Mouse (Mus musculus) MEL (cell line): ENCODE measurements at regions not wholly inside any gene's neighbourhood (a gene's known extent, or its start where the extent isn't known, plus 50 kb on each side); places are given as distances from the start of the nearest gene placed in this dataset.

Experiments
- BHLHE40 ChIP-seq: IDR thresholded peaks from 2 replicates; pipeline ENCODE4 v1.6.1; 2012; ENCODE audit warnings: low read depth, mild to moderate bottlenecking, inconsistent platforms, low read length, improper control_type of control experiment, borderline replicate concordance
- CHD1 ChIP-seq: IDR thresholded peaks from 2 replicates; pipeline ENCODE4 v1.6.1; 2012; ENCODE audit warnings: low read depth, mild to moderate bottlenecking, inconsistent platforms, low read length, improper control_type of control experiment
- CTCF ChIP-seq, 3 experiments: IDR thresholded peaks in 2 of 3; conservative IDR thresholded peaks in 1 of 3; 2 replicates each; pipeline ENCODE4 v1.5.1; 2011 to 2012; ENCODE audit warnings: low read length in 3 of 3, low read depth in 2 of 3, mild to moderate bottlenecking in 2 of 3, improper control_type of control experiment in 1 of 3, inconsistent platforms in 1 of 3, mixed read lengths in 1 of 3, moderate library complexity in 1 of 3; ENCODE audit not compliant: control insufficient read depth in 1 of 3, insufficient read depth in 1 of 3, poor library complexity in 1 of 3, severe bottlenecking in 1 of 3
- E2F4 ChIP-seq: IDR thresholded peaks from 2 replicates; pipeline ENCODE4 v1.6.1; 2011; ENCODE audit warnings: low read depth, low read length, improper control_type of control experiment, borderline replicate concordance
- ELF1 ChIP-seq: IDR thresholded peaks from 2 replicates; pipeline ENCODE4 v1.6.1; 2014; ENCODE audit warnings: low read depth, mild to moderate bottlenecking, inconsistent platforms, low read length, improper control_type of control experiment, moderate library complexity
- EP300 ChIP-seq, 2 experiments: IDR thresholded peaks; 2 replicates each; pipeline ENCODE4 v1.6.1; 2011; ENCODE audit warnings: improper control_type of control experiment in 2 of 2, low read length in 2 of 2, low read depth in 1 of 2, mild to moderate bottlenecking in 1 of 2
- MYB ChIP-seq: IDR thresholded peaks from 2 replicates; pipeline ENCODE4 v1.6.1; 2011; ENCODE audit warnings: mild to moderate bottlenecking, low read depth, low read length, improper control_type of control experiment
- POLR2A ChIP-seq, 2 experiments: IDR thresholded peaks; 2 replicates each; pipeline ENCODE4 v1.6.1; 2011 to 2012; ENCODE audit warnings: low read length in 2 of 2, mild to moderate bottlenecking in 2 of 2, control low read depth in 1 of 2, improper control_type of control experiment in 1 of 2, low read depth in 1 of 2, moderate library complexity in 1 of 2; ENCODE audit not compliant: control insufficient read depth in 1 of 2, insufficient read depth in 1 of 2, poor library complexity in 1 of 2
- SIN3A ChIP-seq: IDR thresholded peaks from 2 replicates; pipeline ENCODE4 v1.6.1; 2012; ENCODE audit warnings: low read length, improper control_type of control experiment, inconsistent platforms
- ZC3H11A ChIP-seq: IDR thresholded peaks from 2 replicates; pipeline ENCODE4 v1.6.1; 2012; ENCODE audit warnings: low read depth, mild to moderate bottlenecking, inconsistent platforms, low read length, improper control_type of control experiment

DNA sequence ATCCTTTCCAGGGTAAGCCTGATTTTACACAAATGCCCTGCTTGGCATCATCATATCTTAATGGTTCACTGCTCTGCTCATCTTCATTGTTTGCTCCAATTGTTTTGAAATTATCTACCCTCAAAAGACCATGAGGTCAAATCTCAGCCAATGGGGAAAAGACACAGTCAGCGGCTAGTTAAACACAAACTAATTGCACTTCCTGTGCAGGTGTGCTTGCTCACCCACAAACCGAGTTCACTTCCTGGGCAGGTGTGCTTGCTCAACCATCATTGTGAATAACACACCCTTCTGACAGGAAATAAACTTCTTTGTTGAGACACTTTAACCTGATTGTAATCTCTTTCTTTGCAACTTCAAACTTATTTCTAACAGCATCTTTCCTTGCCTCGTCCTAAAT is 75.8 kb upstream of the Ngly1 start:
- TF ChIP-seq CTCF (IDR thresholded peaks at IDR 0.05 in 2 of 3, conservative IDR thresholded peaks at IDR 0.05 in 1 of 3; ENCODE audit: control insufficient read depth in 1 of 3, insufficient read depth in 1 of 3, low read depth in 2 of 3, low read length in 3 of 3, poor library complexity in 1 of 3, severe bottlenecking in 1 of 3) (no peak), BHLHE40 (no peak), CHD1 (no peak), POLR2A (IDR thresholded peaks at IDR 0.05; ENCODE audit: control insufficient read depth in 1 of 2, insufficient read depth in 1 of 2, low read depth in 1 of 2, low read length in 2 of 2, poor library complexity in 1 of 2) (no peak), EP300 (IDR thresholded peaks at IDR 0.05; ENCODE audit: low read depth in 1 of 2, low read length in 2 of 2) (no peak), SIN3A (no peak), MYB (no peak), ELF1 (no peak), ZC3H11A (no peak), E2F4 (no peak)
